Mouse (Mus musculus): ENCODE measurements at regions not wholly inside any gene's neighbourhood (a gene's known extent, or its start where the extent isn't known, plus 50 kb on each side); places are given as distances from the start of the nearest gene placed in this dataset.

DNA sequence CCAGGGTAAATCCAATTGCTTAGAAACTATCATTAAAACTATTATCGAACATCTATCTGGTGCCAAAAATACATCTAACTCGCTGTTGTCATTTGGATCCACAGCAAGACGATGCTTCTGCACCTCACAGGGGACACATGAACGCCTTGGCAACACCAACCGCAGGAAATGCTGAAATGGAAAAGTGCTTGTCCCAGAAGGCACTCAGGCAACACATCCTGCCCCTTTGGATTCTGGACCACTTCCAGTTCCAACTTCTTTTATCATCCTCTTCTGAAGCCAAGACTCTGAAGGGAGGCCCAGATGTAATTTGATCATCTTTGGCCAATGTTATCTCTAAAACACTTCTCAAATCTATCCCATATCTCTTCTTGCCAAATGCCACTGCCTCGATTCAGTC, 79.4 kb upstream of the Acvr2a start:
- no peak for DNase-seq (ENCODE audit: low read depth, low spot score)

DNA sequence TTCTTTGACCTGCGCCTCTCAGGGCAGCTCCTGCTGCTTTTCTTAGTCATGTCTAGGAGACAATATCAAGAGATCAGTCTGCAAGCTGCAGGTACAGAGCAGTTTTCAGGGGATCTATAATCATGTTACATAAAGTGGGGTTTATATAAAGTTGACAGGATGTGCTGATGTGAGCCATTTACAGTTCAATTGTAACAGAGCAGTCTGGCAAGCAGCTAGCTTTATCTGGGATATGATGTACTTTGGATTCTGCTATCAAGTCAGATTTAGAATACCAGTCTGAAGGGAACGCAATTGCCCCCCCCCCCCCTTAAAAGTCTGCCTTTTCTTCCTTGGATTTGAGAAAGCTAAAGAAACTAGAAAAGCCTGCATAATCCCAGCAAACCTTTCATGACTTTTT, 77.6 kb upstream of the Acvr2a start:
- no peak for DNase-seq (ENCODE audit: low read depth, low spot score)

All from CD4-positive, CD25-positive, alpha-beta regulatory T cell, adult 2 months (primary cell).